Mouse (Mus musculus) thymus, adult 2 months (tissue): ENCODE results near the gene Arl15.

Experiments
- CTCF ChIP-seq: fragments of 200-500 bp; IDR thresholded peaks from 2 replicates; pipeline ENCODE4 v1.5.1; 2012; ENCODE audit warnings: mild to moderate bottlenecking, control low read depth, low read length, moderate library complexity, borderline replicate concordance; ENCODE audit not compliant: control insufficient read depth, poor library complexity, insufficient read depth; ENCODE audit errors: extremely low read depth
- POLR2A ChIP-seq: fragments of 200-500 bp; IDR thresholded peaks from 2 replicates; pipeline ENCODE4 v1.6.1; 2012; ENCODE audit warnings: mild to moderate bottlenecking, low read length, control low read depth, moderate library complexity; ENCODE audit not compliant: control insufficient read depth, poor library complexity, insufficient read depth; ENCODE audit errors: extremely low read depth

GRCm38 (mm10) chr13:114010521-114010920, 216.2 kb downstream of the Arl15 start:
- TF ChIP-seq POLR2A (no peak), CTCF (no peak)
